Mouse (Mus musculus): ENCODE data around the gene Ccnd3.

Gene Ccnd3

DNA sequence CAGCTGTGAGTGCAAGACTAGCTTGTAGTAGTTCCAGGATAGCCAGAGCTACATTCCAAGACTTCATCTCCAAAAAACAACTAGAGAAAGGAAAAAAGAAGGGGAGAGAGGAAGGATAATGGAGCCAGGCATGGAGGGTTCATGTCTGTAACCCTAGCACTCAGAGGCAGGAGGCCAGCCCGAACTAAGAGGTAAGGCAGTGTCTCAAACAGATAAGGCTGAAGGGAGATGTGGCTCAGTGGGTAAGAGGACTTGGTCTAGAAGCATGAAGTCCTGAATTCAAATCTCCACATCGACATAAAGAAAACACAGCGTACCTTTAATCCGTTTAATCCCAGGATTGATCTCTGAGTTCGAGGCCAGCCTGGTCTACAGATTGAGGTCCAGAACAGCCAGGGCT lies 27.5 kb downstream of the Ccnd3 start:
- no peak for TF ChIP-seq POU5F1 (IDR thresholded peaks at IDR 0.05; ENCODE audit: borderline replicate concordance, low read length)
- no peak for TF ChIP-seq CTCF (conservative IDR thresholded peaks at IDR 0.05; ENCODE audit: low read length)
- TF ChIP-seq NANOG (IDR thresholded peaks at IDR 0.05; ENCODE audit: borderline replicate concordance, low read length), result no peak
- no peaks in the 10 kb centered on the region for H3K27me3 ChIP-seq (ENCODE audit: insufficient read depth, low read length)
- H3K36me3 ChIP-seq (ENCODE audit: insufficient read depth, low read length), result no peaks in the 10 kb centered on the region
- H3K4me3 ChIP-seq (replicated peaks; ENCODE audit: low read length), result peak overlapping the region; percentile 65
- no peaks in the 10 kb centered on the region for H3K9me3 ChIP-seq (ENCODE audit: low read length)
- H3K4me1 ChIP-seq (replicated peaks; ENCODE audit: low read depth, low read length), result peaks cover 87% of the 10 kb centered on the region

DNA sequence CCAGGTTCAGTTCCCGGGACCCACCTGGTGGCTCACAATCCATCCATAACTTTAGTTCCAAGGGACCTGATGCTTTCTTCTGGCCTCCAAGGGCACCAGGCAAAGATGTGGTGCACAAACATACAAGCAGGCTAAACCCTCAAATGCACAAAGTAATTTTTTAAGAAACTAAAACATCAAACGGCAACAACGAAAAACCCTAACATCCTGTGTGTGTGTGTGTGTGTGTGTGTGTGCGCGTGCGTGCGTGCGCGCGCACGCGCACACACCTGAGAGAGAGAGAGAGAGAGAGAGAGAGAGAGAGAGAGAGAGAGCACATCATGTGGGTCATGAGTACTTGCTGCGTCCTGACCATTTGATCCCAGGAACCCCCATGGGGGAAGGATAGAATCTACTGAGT lies 28.8 kb downstream of the Ccnd3 start:
- TF ChIP-seq NANOG (IDR thresholded peaks at IDR 0.05; ENCODE audit: borderline replicate concordance, low read length), result no peak
- no peak for TF ChIP-seq CTCF (conservative IDR thresholded peaks at IDR 0.05; ENCODE audit: low read length)
- no peak for TF ChIP-seq POU5F1 (IDR thresholded peaks at IDR 0.05; ENCODE audit: borderline replicate concordance, low read length)
- Histone ChIP-seq H3K36me3 (ENCODE audit: insufficient read depth, low read length) (no peaks in the 10 kb centered on the region), H3K27me3 (ENCODE audit: insufficient read depth, low read length) (no peaks in the 10 kb centered on the region), H3K9me3 (ENCODE audit: low read length) (no peaks in the 10 kb centered on the region), H3K4me3 (replicated peaks; ENCODE audit: low read length) (no peak overlapping the region), H3K4me1 (replicated peaks; ENCODE audit: low read depth, low read length) (peaks cover 73% of the 10 kb centered on the region)

DNA sequence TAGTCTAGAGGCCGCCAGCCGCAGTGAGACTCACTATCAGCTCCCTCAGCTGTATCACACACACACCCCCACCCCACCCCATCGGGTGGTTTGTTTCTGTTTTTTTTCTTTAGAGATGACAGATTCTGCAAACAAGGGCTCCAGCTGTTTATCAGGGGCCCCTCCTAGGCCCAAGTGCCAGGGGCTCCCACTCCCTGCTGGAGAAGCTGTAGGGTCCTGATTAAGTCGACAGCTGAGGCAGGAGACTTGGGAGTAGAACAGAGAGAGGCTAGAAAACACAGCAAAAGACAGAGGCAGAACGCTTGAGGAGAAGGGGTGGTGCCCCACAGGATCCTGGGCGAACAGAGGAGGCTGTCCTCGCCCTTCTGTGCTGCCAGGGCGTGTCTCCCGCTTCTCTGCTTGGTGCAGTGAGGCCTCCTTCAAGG lies 31.0 kb downstream of the Ccnd3 start:
- TF ChIP-seq POU5F1 (IDR thresholded peaks at IDR 0.05; ENCODE audit: borderline replicate concordance, low read length), result no peak
- no peak for TF ChIP-seq NANOG (IDR thresholded peaks at IDR 0.05; ENCODE audit: borderline replicate concordance, low read length)
- TF ChIP-seq CTCF (conservative IDR thresholded peaks at IDR 0.05; ENCODE audit: low read length), result no peak
- H3K4me3 ChIP-seq (replicated peaks; ENCODE audit: low read length), result peak overlapping the region; percentile 35
- no peaks in the 10 kb centered on the region for H3K36me3 ChIP-seq (ENCODE audit: insufficient read depth, low read length)
- no peaks in the 10 kb centered on the region for H3K27me3 ChIP-seq (ENCODE audit: insufficient read depth, low read length)
- H3K4me1 ChIP-seq (replicated peaks; ENCODE audit: low read depth, low read length), result peaks cover 69% of the 10 kb centered on the region
- H3K9me3 ChIP-seq (ENCODE audit: low read length), result no peaks in the 10 kb centered on the region

DNA sequence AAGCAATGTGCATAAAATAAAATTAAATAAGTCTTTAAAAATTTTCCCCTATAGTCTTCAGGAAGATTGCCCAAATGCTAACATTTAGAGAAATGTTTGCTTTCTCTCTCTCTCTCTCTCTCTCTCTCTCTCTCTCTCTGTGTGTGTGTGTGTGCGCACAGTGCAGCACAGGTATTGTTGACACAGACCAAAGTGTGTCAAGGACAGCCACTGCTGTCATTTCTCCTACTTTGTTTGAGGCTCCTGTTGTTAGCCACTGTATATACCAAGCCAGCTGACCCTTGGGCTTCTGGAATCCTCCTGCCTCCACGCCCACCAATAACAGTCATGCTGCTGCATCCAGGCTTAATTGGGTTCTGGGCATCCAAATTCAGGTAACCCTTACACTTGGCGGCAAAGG lies 33.2 kb downstream of the Ccnd3 start:
- Histone ChIP-seq H3K9me3 (ENCODE audit: low read length) (no peaks in the 10 kb centered on the region), H3K4me3 (replicated peaks; ENCODE audit: low read length) (no peak overlapping the region), H3K36me3 (ENCODE audit: insufficient read depth, low read length) (no peaks in the 10 kb centered on the region), H3K27me3 (ENCODE audit: insufficient read depth, low read length) (no peaks in the 10 kb centered on the region), H3K4me1 (replicated peaks; ENCODE audit: low read depth, low read length) (peaks cover 70% of the 10 kb centered on the region)
- TF ChIP-seq CTCF (conservative IDR thresholded peaks at IDR 0.05; ENCODE audit: low read length) (no peak), NANOG (IDR thresholded peaks at IDR 0.05; ENCODE audit: borderline replicate concordance, low read length) (no peak), POU5F1 (IDR thresholded peaks at IDR 0.05; ENCODE audit: borderline replicate concordance, low read length) (no peak)

DNA sequence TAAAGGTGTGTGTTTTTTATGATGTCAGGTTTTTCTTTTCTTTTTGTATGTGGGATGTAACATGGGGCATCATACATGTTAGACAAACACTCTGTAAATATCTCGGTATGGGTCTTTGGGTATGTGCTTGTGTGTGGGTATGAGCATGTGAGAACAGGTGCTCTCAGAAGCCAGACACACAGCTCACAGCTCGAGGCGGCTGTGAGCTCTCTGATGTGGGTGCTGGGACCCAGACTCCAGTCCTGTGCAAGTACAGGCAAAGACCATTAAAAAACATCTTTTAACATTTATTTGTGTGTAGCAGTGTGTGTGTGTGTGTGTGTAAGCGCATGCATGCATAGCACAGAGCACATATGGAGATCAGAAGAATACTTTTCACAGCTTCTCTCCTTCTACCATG lies 34.3 kb downstream of the Ccnd3 start:
- TF ChIP-seq NANOG (IDR thresholded peaks at IDR 0.05; ENCODE audit: borderline replicate concordance, low read length) (no peak), CTCF (conservative IDR thresholded peaks at IDR 0.05; ENCODE audit: low read length) (no peak), POU5F1 (IDR thresholded peaks at IDR 0.05; ENCODE audit: borderline replicate concordance, low read length) (no peak)
- no peaks in the 10 kb centered on the region for H3K9me3 ChIP-seq (ENCODE audit: low read length)
- peaks cover 71% of the 10 kb centered on the region for H3K4me1 ChIP-seq (replicated peaks; ENCODE audit: low read depth, low read length)
- H3K36me3 ChIP-seq (ENCODE audit: insufficient read depth, low read length), result no peaks in the 10 kb centered on the region
- H3K4me3 ChIP-seq (replicated peaks; ENCODE audit: low read length), result no peak overlapping the region
- H3K27me3 ChIP-seq (ENCODE audit: insufficient read depth, low read length), result no peaks in the 10 kb centered on the region

DNA sequence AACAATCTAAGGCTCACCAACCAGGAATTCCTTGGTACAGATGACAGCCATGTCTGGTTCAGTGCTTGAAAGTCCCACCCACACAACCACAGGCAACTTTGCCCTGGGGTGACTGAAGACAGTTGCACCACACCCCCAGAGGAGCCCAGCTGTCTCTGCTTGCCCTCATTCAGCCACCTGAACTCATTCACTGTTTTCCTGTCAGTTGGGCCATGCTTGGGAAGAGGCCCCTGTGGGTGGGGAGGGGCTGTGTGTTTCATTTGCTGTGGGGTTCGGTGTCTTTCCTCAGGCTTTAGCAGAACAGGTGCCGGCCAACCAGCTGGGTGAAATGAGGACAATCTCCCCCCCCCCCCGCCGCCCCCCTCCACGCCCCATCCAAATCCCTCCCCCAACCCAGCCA lies 37.2 kb downstream of the Ccnd3 start:
- H3K9me3 ChIP-seq (ENCODE audit: low read length), result no peaks in the 10 kb centered on the region

DNA sequence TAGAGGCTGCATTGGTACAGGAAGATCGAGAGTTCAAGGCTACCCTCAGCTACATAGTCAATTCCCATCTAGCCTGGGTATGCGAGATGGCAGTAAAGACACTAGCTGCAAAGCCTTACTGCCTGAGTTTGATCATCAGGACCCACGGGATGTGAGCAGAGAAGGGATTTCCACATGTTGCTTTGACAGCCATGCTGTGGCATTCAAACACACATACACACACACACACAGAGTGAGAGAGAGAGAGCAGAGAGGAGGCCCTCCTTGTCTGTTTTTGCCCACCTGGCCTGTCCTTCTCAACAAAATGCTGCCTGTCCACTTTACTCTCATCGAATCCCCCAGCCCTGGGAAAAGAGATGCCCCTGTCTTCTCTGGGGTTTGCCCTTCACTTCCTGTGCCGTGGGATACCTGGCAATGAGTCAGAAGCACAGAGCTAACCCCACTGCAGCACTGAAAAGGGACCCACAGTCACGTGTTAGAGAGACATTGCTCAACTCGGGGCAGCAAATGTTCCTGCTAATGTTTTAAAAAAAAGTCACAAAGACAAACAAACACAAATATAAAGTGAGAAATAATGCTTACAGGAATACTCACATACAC lies 38.3 kb downstream of the Ccnd3 start:
- H3K36me3 ChIP-seq (ENCODE audit: insufficient read depth, low read length), result no peaks in the 10 kb centered on the region
- H3K4me1 ChIP-seq (replicated peaks; ENCODE audit: low read depth, low read length), result peaks cover 78% of the 10 kb centered on the region
- peak overlapping the region; percentile 48 for H3K4me3 ChIP-seq (replicated peaks; ENCODE audit: low read length)
- TF ChIP-seq CTCF (conservative IDR thresholded peaks at IDR 0.05; ENCODE audit: low read length), result no peak
- TF ChIP-seq POU5F1 (IDR thresholded peaks at IDR 0.05; ENCODE audit: borderline replicate concordance, low read length), result no peak
- TF ChIP-seq NANOG (IDR thresholded peaks at IDR 0.05; ENCODE audit: borderline replicate concordance, low read length), result no peak
- no peaks in the 10 kb centered on the region for H3K9me3 ChIP-seq (ENCODE audit: low read length)
- H3K27me3 ChIP-seq (ENCODE audit: insufficient read depth, low read length), result no peaks in the 10 kb centered on the region

More for the DNA sequence above, 37.2 kb downstream of the Ccnd3 start:
- Histone ChIP-seq H3K4me1 (replicated peaks; ENCODE audit: low read depth, low read length) (peaks cover 75% of the 10 kb centered on the region), H3K36me3 (ENCODE audit: insufficient read depth, low read length) (no peaks in the 10 kb centered on the region), H3K4me3 (replicated peaks; ENCODE audit: low read length) (no peak overlapping the region; the same call in 1 of the 2 replicates), H3K27me3 (ENCODE audit: insufficient read depth, low read length) (no peaks in the 10 kb centered on the region)
- TF ChIP-seq CTCF (conservative IDR thresholded peaks at IDR 0.05; ENCODE audit: low read length) (no peak), NANOG (IDR thresholded peaks at IDR 0.05; ENCODE audit: borderline replicate concordance, low read length) (no peak), POU5F1 (IDR thresholded peaks at IDR 0.05; ENCODE audit: borderline replicate concordance, low read length) (no peak)

DNA sequence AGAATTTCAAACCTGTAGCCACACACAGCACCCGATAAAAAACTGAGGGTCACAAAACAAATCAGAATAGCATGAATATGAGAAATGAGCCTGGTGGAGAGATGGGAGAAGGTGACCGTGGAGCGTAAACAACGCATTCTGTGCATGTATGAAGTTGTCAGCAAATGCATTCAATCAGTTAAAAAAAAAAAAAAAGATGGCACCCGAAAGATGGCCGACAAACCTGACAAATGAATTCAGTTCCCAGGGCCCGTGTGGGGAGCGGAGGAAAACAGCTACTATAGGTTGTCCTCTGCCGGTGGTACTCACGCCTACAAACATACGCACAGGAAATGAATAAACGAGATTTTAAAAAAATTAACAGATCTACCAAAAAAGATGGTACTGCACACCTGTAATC lies 40.3 kb downstream of the Ccnd3 start:
- H3K4me1 ChIP-seq (replicated peaks; ENCODE audit: low read depth, low read length), result peaks cover 76% of the 10 kb centered on the region
- no peaks in the 10 kb centered on the region for H3K9me3 ChIP-seq (ENCODE audit: low read length)
- H3K4me3 ChIP-seq (replicated peaks; ENCODE audit: low read length), result no peak overlapping the region
- no peaks in the 10 kb centered on the region for H3K27me3 ChIP-seq (ENCODE audit: insufficient read depth, low read length)
- no peaks in the 10 kb centered on the region for H3K36me3 ChIP-seq (ENCODE audit: insufficient read depth, low read length)
- TF ChIP-seq CTCF (conservative IDR thresholded peaks at IDR 0.05; ENCODE audit: low read length) (no peak), NANOG (IDR thresholded peaks at IDR 0.05; ENCODE audit: borderline replicate concordance, low read length) (no peak), POU5F1 (IDR thresholded peaks at IDR 0.05; ENCODE audit: borderline replicate concordance, low read length) (no peak)

DNA sequence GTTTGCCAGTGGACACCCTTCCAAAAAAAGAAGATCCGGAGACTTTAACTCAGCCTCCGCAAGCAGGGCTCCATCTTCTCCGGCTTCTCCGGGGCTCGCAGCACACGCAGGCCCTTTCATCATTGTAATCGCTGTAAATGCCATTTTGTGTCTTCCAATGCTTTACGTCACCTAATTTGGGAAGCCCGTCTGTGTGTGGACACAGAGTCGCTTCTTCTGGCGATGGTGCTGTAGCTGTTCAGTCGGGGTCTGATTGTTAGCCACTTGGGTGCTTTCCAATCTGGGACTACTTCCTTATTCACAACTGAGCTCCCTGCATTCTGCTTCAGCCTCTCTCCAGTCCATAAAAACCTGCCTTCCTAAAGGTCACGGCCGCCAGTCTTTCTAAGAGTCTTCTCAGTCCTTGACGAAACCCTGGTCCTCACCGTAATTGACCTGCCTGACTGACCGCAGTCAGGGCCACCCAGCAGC lies 41.0 kb downstream of the Ccnd3 start:
- TF ChIP-seq POU5F1 (IDR thresholded peaks at IDR 0.05; ENCODE audit: borderline replicate concordance, low read length) (no peak), NANOG (IDR thresholded peaks at IDR 0.05; ENCODE audit: borderline replicate concordance, low read length) (no peak), CTCF (conservative IDR thresholded peaks at IDR 0.05; ENCODE audit: low read length) (no peak)
- Histone ChIP-seq H3K9me3 (ENCODE audit: low read length) (no peaks in the 10 kb centered on the region), H3K27me3 (ENCODE audit: insufficient read depth, low read length) (no peaks in the 10 kb centered on the region), H3K4me1 (replicated peaks; ENCODE audit: low read depth, low read length) (peaks cover 77% of the 10 kb centered on the region), H3K36me3 (ENCODE audit: insufficient read depth, low read length) (no peaks in the 10 kb centered on the region), H3K4me3 (replicated peaks; ENCODE audit: low read length) (peak overlapping the region; percentile 26)

Measured in E14TG2a.4 (cell line).